Mouse (Mus musculus) urinary bladder, postnatal 14 days (tissue): ENCODE measurements around the gene Cnpy2.

Experiments
- DNase-seq: peaks from one replicate; pipeline ENCODE4 v3.0.0; 2021; ENCODE audit warnings: low spot score

Gene Cnpy2

GRCm38 (mm10) chr10:128368402-128369217 is 46.4 kb downstream of the Cnpy2 start, which contains the start of gene Coq10a:
Coq10a (minus strand) TSS chr10:128368997.
- DNase-seq: peak; percentile 88

- no peak for DNase-seq
Measured at GRCm38 (mm10) chr10:128369218-128369543, 46.9 kb downstream of the Cnpy2 start.

- no peak for DNase-seq
Measured at GRCm38 (mm10) chr10:128369599-128369998, 47.3 kb downstream of the Cnpy2 start.

- DNase-seq: no peak
Measured at GRCm38 (mm10) chr10:128370021-128370420, 47.8 kb downstream of the Cnpy2 start.

- no peak for DNase-seq
Measured at GRCm38 (mm10) chr10:128370601-128371000, 48.3 kb downstream of the Cnpy2 start.

- DNase-seq: no peak
Measured at GRCm38 (mm10) chr10:128372142-128372541, 49.9 kb downstream of the Cnpy2 start.

GRCm38 (mm10) chr10:128372989-128373748 is 50.9 kb downstream of the Cnpy2 start:
- no peak for DNase-seq

- no peak for DNase-seq
Measured at GRCm38 (mm10) chr10:128374393-128374792, 52.1 kb downstream of the Cnpy2 start.

- no peak for DNase-seq
Measured at GRCm38 (mm10) chr10:128376099-128376454, 53.8 kb downstream of the Cnpy2 start.

- DNase-seq: peak; percentile 86
Measured at GRCm38 (mm10) chr10:128376455-128377211, 54.4 kb downstream of the Cnpy2 start, which contains the start of gene Ankrd52. Ankrd52 (plus strand) TSS chr10:128377115.
